Mouse (Mus musculus): ENCODE measurements around the gene Dlgap5. TPM values are rescaled to one million over a fixed set of nuclear protein-coding genes. Genes with fewer than 3 reads are reported as not detected.
A peak's percentile ranks its signal among the peaks of the same experiment; 100 is the strongest.
"Not testable (repeated sequence)": the region's sequence is repeated elsewhere in the genome, so short reads cannot be mapped to it uniquely, and the experiment has no call there.

Gene Dlgap5
- total RNA-seq (2014; fragmentation: Nextera tagmentation) (44.5 and 50.6 TPM in 2 replicates), total RNA-seq (2017) (60.7 and 70.5 TPM in 2 replicates)

DNA sequence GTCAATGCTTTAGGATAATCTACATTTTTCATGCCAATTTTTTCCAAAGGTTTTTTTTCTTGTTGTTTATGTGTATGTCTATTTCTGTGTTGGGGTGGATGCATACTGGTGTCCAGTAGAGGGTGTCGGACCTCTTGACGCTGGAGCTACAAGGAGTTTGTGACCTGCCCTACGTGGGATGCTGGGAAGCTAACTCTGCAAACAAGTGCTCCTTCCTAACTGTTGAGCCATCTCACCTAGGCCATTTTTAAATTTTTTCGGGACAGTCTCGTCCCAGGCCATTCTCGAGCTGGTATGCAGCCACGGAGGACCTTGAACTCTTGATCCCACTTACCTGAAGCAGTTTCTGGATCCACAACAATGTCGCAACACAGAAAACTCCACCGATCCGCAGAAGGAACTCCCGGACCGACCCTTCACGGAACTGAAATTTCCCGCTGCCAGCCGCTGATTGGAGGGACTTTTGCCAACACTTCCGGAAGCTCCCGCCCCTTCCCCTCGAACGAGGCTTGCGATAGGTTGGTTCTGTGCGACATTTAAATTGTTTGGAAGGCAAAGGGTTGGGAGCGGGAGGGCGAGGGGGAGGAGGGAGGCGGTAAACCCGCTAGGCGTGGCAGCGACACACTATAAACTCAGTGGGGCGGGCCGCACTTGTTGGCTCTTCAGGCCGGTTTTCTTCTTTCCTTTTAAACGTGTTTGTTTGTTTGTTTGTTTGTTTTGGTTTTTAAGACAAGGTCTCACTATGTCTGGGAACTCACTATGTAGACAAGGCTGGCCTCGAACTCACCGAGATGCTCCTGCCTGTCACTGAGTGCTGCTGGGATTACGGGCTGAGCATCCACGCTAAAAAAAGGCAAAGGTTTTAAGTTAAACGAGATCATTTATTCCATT, at the start of gene Dlgap5:
Gene Dlgap5, minus strand, starts transcription at position 633 of the 891 bp plus-strand sequence.
- peak; percentile 99 for ATAC-seq (replicated peaks; ENCODE audit: low FRiP score, low TSS enrichment, poor library complexity, severe bottlenecking)

DNA sequence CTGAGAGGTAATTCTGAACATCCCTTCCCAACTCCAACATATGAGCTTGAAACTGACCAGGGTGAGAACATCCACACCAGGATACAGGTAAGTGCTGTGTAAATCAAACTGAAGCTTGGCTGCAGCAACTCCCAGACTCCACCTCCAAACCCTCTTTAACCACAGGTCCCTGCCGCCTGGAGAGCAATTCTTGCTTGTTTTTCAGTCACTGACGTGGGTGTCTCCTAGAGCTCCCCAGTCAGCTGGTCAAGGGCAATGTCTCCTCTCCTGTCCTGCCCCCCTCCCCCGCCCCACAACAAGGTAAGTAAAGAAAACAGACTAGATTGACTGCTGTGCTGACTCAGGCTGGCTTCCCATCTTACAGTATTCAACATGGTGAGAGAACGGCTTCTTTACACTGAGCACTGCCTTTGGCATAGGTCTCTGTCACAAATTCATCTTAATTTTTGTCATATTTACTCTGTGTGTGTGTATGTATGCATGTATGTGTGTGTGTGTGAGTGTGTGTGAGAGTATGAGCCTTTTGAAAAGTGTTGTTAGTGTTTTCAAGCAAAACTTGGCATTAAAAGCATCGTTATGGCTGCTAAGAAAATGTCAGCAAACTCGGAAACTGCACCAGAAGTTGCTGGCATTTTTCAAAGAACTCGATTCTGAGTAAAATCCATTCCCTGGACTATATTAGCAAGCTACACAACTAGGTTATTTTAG, 47.4 kb upstream of the Dlgap5 start:
- ATAC-seq (replicated peaks; ENCODE audit: low FRiP score, low TSS enrichment, poor library complexity, severe bottlenecking): no peak

DNA sequence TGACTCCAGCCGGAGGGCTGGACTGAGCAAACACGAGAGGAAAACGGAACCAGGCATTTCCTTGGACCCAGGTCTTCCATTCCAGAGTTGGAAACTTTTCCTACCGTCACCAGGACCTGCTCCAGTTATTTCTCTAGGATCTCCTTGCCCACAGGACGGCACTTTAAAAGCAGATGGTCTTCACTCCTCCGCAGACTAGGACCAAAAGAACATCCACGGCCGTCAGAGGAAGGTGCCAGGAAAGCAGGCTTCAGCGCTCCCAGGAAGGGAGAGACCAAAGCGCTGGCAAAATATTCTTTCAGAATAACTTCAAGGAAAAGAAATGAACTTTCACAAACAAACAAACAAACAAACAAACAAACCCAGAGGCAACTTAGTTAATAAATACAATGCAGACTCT, 46.2 kb upstream of the Dlgap5 start:
- ATAC-seq (replicated peaks; ENCODE audit: low FRiP score, low TSS enrichment, poor library complexity, severe bottlenecking): no peak

DNA sequence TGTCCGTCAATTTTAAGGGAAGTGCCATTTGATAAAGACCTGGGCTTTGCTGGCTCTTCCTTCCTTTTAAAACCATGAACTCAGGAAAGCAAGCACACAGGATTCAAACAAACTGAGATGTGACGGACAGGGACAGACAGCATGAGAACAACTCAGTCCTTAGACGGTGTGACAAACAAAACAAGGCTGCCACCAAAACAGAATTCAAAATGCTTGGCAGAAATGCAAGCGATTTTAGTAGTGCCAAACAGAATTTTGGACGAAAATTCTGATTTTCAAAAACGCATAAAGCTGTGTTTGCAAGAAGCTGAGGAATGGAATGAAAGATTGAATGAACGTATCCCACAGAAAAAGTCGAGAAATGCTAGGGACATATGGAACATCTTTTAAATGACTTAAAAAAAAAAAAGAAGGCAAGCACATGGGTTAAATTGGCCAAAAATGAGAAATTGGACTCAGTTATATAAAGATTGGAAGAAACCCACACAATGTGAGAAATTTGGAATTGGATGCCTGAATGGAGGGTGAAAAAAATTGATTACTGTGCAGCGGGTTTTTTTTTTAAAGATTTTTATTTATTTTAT, 44.8 kb upstream of the Dlgap5 start:
- ATAC-seq (replicated peaks; ENCODE audit: low FRiP score, low TSS enrichment, poor library complexity, severe bottlenecking): no peak

DNA sequence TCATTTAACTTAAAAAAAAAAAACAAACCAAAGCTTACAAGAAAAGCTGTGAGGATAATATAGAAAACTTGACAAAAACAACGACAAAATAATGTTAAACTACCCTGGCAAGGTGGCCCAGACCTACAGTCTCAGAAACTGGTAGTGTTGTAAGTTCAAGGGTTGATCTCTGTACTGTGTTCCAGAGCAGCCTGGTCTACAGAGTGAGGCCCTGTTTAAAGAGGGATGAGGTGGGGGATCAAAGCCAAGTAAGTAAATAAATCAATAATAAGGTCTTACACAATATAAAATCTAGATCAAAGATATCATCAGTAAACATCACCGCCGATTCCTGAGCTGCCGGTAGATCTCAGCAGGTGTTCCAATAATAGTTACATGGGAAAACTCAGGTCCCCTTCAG, 44.2 kb upstream of the Dlgap5 start:
- ATAC-seq (replicated peaks; ENCODE audit: low FRiP score, low TSS enrichment, poor library complexity, severe bottlenecking): no peak

DNA sequence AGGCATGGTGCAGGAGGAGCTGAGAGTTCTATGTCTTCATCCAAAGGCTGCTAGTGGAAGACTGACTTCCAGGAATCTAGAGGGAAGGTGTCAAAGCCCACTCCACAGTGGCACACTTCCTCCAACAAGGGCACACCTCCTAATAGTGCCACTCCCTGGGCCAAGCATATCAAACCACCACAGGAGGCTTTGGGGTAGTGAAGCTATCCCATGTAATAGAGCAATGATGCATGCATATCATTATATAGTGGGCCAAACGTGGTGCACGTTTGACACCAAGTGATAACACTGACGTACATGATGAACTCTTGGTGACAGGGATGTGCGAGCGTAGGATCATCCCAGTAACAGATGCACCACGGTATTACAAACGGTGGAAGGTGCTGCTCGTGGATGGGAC, 43.8 kb upstream of the Dlgap5 start:
- ATAC-seq (replicated peaks; ENCODE audit: low FRiP score, low TSS enrichment, poor library complexity, severe bottlenecking): peak; percentile 33; the same call in 1 of the 2 replicates

DNA sequence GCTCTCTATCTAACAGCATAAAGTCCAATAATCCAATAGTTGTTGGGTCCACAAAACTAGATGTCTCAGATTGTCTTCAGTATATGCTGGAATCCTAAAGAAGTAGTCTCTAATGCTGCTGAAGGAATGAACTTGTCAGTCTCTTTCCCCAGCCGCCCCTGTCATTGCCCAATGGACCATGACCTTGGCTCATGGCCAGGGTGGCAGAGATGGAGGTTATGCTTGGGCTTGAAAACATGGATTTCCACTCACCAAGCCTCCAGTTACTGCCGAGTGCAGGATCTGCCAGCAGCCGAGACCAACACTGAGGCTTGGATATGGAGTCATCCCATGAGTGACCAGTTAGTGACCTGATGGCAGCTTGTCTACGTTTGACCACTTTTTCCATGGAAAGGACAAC, 41.3 kb upstream of the Dlgap5 start:
- no peak for ATAC-seq (replicated peaks; ENCODE audit: low FRiP score, low TSS enrichment, poor library complexity, severe bottlenecking)

DNA sequence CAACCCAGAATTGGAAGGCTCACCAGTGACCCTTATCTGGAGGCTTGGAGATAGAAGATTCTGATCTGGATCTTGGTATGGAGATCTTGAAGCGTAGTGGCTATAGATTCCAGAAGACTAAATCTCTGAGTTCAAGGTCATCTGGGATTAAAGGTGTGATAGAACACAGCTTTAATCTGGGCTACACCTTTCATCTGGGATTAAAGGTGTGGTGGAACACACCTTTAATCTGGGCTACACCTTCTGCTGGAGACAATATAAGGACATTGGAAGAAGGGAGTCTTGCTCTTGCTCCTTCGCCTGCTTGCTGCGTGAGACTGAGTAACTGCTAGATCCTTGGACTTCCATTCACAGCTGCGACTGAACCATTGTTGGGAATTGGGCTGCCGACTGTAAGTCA, 31.9 kb upstream of the Dlgap5 start, which contains the start of gene Fbxo34:
Gene Fbxo34, plus strand, starts transcription at position 301 of the 400 bp plus-strand sequence.
- ATAC-seq (replicated peaks; ENCODE audit: low FRiP score, low TSS enrichment, poor library complexity, severe bottlenecking): not testable (repeated sequence)

DNA sequence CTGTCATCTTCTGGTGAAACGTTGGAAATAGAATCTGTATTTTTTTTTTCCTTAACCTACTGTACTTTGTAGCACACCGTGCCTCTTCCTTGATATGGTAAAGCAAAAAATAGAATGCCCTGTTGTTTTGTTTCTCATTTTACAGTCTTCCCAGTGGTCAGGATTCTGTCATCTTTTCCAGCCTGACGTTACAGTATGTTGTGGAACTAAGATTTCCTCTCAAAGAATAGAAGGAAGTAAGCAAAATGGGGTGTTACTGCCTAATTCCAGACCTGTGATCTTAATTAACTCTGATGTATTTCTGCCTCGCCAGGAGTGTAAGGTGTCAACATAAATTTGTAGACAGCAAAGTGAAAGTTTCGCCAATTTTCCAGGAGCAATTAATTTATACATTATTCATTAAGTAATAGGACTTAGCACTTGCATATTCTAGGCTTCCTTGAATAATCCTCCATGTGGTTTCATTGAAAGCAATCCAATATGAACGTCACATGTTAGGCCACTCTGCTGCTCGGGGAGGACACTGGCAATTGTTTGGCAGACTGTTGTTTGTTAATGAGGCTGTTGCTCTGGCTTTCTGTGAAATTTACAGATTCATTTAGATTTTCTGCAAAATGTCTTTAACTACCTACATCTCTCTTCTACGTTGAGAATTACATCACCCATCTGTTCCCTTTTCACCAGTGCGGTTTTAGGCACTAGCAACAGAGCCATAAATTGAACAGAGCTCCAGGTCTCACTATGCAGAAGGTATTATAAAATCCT, 27.3 kb upstream of the Dlgap5 start:
- ATAC-seq (replicated peaks; ENCODE audit: low FRiP score, low TSS enrichment, poor library complexity, severe bottlenecking): no peak

DNA sequence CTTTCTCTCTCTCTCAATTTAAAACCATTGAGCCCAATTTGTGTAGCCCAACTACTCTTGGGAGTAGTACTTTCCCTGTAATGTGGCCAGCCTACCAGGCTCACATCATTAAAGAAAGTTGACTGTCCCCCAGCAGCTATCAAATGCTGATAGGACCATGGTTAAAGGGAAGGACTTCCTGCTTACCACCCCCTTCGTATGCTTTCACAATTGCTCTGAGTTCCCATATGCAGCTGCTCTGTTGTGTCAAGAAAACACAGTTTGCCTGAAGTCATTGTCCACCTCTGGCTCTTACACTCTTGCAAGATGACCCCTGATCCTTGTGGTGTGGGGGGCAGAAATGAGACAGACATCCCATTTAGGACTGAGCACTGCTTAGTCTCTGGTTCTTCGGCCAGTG, 26.7 kb upstream of the Dlgap5 start:
- ATAC-seq (replicated peaks; ENCODE audit: low FRiP score, low TSS enrichment, poor library complexity, severe bottlenecking): no peak

DNA sequence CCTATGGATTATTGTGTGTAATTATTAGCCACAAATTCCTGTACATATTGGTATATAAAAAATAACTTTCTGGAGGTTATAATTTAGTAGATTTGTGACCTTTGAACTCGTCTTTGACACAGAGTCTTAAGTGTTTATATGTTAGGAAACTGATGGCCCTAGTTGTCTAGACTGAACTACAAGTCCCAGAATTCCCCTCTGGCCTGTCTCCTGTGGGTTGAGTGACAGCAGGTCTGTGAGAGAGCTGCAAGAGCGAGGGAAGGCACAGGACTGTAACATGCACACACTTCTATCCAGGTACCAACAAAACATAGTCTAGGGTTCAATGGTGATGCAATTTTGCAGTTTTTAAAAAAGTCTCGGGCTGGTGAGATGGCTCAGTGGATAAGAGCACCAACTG, 20.7 kb upstream of the Dlgap5 start:
- no peak for ATAC-seq (replicated peaks; ENCODE audit: low FRiP score, low TSS enrichment, poor library complexity, severe bottlenecking)

DNA sequence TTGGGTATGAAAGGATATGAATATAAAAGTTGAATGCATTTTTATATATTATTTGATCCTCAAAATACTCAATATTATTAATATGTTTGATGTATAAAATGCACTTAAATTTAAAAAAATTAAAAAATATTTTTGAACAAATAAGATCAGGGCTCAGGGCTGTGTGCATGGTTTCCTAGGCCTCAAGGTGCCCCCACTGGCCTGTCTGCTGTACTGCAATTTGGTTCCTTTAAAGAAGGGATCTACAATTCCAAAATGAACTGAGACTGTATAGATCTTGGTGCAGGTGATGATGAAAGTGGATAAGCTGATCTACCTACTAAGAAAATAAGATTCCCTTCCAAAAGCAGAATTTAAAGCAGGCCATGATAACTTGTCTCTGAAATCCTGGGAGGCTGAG, 14.8 kb upstream of the Dlgap5 start:
- peak; percentile 84 for ATAC-seq (replicated peaks; ENCODE audit: low FRiP score, low TSS enrichment, poor library complexity, severe bottlenecking)

DNA sequence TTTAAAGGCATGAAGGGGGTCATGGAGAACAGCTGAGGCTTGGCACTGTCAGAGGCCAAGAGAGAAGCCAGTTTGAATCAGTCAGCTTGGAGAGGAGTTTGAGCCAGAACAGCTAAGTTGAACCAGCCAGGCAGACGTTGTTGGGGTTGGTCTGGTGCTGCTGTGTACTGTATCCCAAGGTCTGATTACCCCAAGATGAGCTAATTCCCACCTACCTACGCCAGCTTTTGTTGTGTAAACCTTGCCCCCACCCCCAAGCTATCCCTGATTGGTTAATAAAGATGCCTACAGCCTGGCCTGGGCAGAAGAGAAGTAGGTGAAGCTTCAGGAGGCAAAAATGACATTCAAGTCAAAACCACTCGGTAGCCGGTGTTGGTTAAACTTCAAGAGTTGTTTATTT, 4.3 kb upstream of the Dlgap5 start:
- ATAC-seq (replicated peaks; ENCODE audit: low FRiP score, low TSS enrichment, poor library complexity, severe bottlenecking): no peak

DNA sequence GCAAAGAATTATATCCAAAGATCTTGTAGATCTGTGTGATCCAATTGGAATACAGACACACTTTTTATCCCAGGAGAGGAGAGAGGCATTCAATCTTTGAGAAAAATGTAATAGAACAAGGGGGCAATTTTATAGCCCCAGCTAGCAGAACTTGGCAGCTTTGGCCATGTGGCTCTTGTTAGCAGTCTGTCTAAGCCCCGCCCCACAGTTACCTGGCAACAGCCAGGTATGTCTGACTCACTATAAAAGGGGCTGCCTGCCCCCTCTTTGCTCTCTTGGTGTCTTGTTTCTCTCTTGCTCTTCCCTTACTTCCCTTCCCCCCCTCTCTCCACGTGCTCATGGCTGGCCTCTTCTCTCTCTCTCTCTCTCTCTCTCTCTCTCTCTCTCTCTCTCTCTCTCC, 3.4 kb upstream of the Dlgap5 start:
- ATAC-seq (replicated peaks; ENCODE audit: low FRiP score, low TSS enrichment, poor library complexity, severe bottlenecking): no peak

DNA sequence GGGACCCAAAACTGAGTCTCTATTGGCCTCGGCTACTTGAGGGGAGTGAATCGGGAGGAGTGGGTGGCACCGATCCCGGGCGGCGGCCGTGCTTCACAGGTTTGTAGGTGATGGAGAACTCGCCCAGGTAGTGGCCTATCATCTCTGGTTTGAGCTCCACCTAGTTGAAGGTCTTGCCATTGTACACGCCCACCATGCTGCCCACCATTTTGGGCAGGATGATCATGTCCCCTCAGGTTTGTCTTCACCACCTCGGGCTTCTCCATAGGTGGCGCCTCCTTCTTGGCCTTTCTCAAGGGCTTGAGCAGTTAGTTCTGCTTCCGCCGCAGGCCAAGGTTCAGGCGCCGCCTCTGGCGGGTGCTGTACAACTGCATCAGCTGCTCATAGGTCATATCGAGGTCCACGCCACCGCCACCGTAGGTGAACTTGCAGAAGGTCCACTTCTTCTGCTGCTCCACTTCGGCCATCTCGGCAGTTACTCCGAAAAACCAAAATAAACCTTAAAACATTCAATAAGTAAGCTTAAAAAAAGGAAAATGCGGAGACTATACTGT, 1.6 kb upstream of the Dlgap5 start:
- ATAC-seq (replicated peaks; ENCODE audit: low FRiP score, low TSS enrichment, poor library complexity, severe bottlenecking): no peak

DNA sequence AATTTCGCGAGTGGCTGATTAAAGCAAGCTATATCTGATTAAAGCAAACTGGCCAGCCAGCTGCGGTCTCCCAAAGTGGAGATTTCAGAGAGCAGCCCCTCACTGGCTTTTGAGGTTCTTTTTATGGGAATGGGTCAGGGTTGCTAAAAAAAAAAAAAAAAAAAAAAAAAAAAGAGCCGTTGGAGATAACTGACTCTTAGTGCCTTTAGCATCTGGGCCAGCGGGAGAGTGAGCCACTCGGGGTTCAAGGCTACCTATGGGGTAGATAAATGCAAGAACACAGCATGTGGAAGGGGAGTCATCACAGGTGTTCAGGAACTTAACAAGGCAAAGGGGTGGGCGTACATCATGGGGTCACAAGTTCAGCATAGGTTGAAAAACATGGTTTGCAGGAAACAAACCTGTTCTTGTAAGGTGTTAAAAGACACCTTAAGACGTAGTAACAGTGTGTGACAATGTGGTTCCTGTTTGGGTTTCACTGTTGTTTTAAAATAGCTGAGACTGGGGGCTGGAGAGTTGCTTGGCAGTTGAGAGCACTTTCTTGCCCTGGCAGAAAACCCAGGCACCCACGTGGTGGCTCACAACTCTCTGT, 923 bp upstream of the Dlgap5 start:
- ATAC-seq (replicated peaks; ENCODE audit: low FRiP score, low TSS enrichment, poor library complexity, severe bottlenecking): no peak

DNA sequence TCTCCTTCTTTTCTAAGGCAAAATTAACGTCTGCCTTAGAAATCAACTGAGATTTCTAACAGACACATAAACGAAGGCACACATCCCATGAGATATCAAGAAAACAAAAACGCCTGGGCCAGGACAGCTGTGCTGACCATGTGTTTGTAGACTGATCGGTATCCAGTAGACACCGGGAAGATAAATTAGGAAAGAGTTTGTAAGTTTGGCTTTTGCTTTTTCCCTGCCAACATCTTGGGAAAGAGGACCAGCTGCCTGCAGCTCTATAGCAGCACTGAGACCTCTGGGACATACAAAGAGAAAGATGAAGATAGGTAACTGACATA, 422 bp upstream of the Dlgap5 start:
- no peak for ATAC-seq (replicated peaks; ENCODE audit: low FRiP score, low TSS enrichment, poor library complexity, severe bottlenecking)

DNA sequence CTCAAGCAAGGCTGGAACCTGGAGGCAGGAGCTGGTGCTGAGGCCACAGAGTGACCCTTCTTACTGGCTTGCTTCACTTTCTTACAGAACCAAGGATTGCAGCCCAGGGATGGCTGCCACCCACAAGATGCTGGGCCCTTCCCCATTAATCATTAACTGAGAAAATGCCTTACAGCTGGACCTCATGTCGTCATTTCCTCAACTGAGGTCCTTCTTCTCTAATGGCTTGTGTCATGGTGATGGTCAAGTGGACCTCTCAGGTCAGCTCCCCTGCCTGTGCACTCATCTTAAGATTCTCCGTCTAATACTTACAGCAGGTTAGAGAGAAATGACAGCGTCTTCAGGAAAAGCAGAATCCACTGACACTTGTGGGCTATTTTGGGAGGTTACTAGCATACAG, 861 bp downstream of the Dlgap5 start:
- no peak for ATAC-seq (replicated peaks; ENCODE audit: low FRiP score, low TSS enrichment, poor library complexity, severe bottlenecking)

DNA sequence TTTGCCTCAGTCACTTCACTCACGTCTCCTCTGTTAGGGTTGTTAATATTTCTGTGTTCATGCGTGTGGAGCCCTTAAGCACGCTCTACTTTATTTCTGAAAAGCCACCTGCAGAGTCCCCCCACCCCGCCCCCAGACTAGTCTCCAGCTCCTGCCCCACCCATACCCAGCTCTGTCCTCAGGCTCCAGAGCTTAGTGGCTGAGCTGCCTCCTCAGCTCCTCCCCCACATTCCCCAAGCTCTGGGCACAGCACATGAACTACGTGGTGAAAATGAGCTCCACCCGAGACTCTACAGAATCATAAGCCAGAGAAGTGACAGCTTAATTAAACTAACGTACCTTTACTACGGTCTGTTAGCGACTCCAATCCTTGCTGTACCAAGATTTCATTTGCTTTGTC, 12.2 kb downstream of the Dlgap5 start:
- no peak for ATAC-seq (replicated peaks; ENCODE audit: low FRiP score, low TSS enrichment, poor library complexity, severe bottlenecking)

All from megakaryocyte-erythroid progenitor cell, adult 5-6 weeks (primary cell).